Comparison of ENCODE assay signal across 8 mouse cellular contexts in the genomic region with DNA sequence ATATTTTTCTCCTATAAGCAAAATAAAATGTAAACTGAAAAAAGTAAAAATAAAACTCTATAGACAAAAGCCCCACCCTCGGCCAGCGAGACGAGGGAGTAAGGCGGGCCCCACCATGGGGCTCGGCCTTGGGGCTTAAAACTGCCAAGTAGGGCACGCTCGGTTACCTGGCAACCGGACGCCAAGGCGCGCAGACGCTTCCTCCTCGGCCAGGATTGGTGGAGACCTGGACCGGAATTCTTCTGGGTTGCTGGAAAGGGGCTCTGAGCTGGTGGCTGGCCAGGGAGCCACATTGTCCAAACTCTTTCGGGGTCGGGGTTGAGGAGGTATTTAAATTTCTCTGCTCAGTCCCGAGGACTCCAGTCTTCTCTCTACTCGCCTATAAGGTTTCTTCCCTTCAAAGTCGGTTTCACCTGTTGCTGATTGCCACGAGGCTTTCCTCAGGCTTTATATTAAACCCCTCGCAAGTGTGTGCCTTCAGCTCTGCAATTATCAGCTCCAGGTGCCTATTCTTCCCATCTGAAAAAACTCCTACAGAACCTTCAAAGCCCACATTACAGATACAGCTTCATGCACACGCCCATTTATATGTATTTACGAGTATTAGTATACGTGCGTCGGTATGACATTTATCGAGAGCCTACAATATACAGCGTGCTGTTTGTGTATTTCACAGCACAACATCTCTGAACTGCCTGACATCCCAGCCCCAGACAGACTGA. TPM values are rescaled to one million over a fixed set of nuclear protein-coding genes. Genes with fewer than 3 reads are reported as not detected.
A peak's percentile ranks its signal among the peaks of the same experiment; 100 is the strongest.
DNase-seq lines count a peak whose midpoint lies in the region; ATAC-seq lines count a peak whose summit lies in the region.

A gene (minus strand): TSS at position 137 of the 722 bp plus-strand sequence.

- no peaks in the 10 kb centered on the region for H3K9me3 ChIP-seq in hindbrain, embryonic 12.5 days (replicated peaks)
- H3K9me3 ChIP-seq in liver, embryonic 13.5 days (replicated peaks) = no peaks in the 10 kb centered on the region
- H3K9me3 ChIP-seq in neural tube, embryonic 12.5 days = no peaks in the 10 kb centered on the region

- H3K27ac ChIP-seq in hindbrain, embryonic 12.5 days = peak within 1 kb of the TSS; percentile 46; the same call in 1 of the 2 replicates
- H3K27ac ChIP-seq in liver, embryonic 13.5 days = no peak within 1 kb of the TSS
- H3K27ac ChIP-seq in neural tube, embryonic 12.5 days = no peak within 1 kb of the TSS

- 6% methylated on average over 28 of the region's 28 CpGs for WGBS in hindbrain, embryonic 12.5 days
- WGBS in liver, embryonic 13.5 days (ENCODE audit: insufficient replicate concordance) = 6% methylated on average over 28 of the region's 28 CpGs
- WGBS in neural tube, embryonic 12.5 days = 5% methylated on average over 28 of the region's 28 CpGs

- peaks cover 29% of the 10 kb centered on the region for H3K4me1 ChIP-seq in hindbrain, embryonic 12.5 days
- H3K4me1 ChIP-seq in liver, embryonic 13.5 days (replicated peaks) = no peaks in the 10 kb centered on the region
- H3K4me1 ChIP-seq in neural tube, embryonic 12.5 days = peaks cover 22% of the 10 kb centered on the region

- H3K4me2 ChIP-seq in hindbrain, embryonic 12.5 days (replicated peaks) = peak within 1 kb of the TSS; percentile 44
- peak within 1 kb of the TSS; percentile 44 for H3K4me2 ChIP-seq in liver, embryonic 13.5 days
- peak within 1 kb of the TSS; percentile 49 for H3K4me2 ChIP-seq in neural tube, embryonic 12.5 days (replicated peaks)

- 0 out of 2 replicates have a peak within 1 kb of the TSS, but pooled peaks have one; percentile 1 for H3K4me3 ChIP-seq in hindbrain, embryonic 12.5 days
- peak within 1 kb of the TSS; percentile 7; the same call in 1 of the 2 replicates for H3K4me3 ChIP-seq in liver, embryonic 13.5 days (replicated peaks)
- no peak within 1 kb of the TSS for H3K4me3 ChIP-seq in neural tube, embryonic 12.5 days

- H3K27me3 ChIP-seq in hindbrain, embryonic 12.5 days = no peaks in the 10 kb centered on the region; the same call in 1 of the 2 replicates
- H3K27me3 ChIP-seq in liver, embryonic 13.5 days = no peaks in the 10 kb centered on the region
- no peaks in the 10 kb centered on the region for H3K27me3 ChIP-seq in neural tube, embryonic 12.5 days (replicated peaks)

- peak; percentile 89 for DNase-seq in R1 (ENCODE audit: low read depth, low spot score)
- DNase-seq in embryo, embryonic 11 days = peak; percentile 92
- DNase-seq in liver, embryonic 13.5 days = peak; percentile 12
- no peak for DNase-seq in MN1 (ENCODE audit: low spot score)
- no peak for DNase-seq in cerebellum, adult 11 months
- DNase-seq in layer of hippocampus, adult 8-10 months (ENCODE audit: low spot score in 2 of 2) = no peak

- no peak within 1 kb of the TSS for H3K9ac ChIP-seq in hindbrain, embryonic 12.5 days
- H3K9ac ChIP-seq in liver, embryonic 13.5 days = no peak within 1 kb of the TSS
- H3K9ac ChIP-seq in neural tube, embryonic 12.5 days = no peak within 1 kb of the TSS

- ATAC-seq in hindbrain, embryonic 12.5 days (ENCODE audit: low FRiP score) = peak; percentile 64
- no peak for ATAC-seq in liver, embryonic 13.5 days (ENCODE audit: low read depth)
- peak; percentile 63; the same call in 1 of the 2 replicates for ATAC-seq in neural tube, embryonic 12.5 days (ENCODE audit: low FRiP score, low read depth)

- H3K36me3 ChIP-seq in hindbrain, embryonic 12.5 days = no peaks in the 10 kb centered on the region
- no peaks in the 10 kb centered on the region for H3K36me3 ChIP-seq in liver, embryonic 13.5 days
- no peaks in the 10 kb centered on the region for H3K36me3 ChIP-seq in neural tube, embryonic 12.5 days

RNA-seq across cellular contexts. Expression of the gene that starts here (rescaled TPM):
- polyA plus RNA-seq in hindbrain, embryonic 12.5 days (2016; fragmentation: Nextera tagmentation; extraction: Ambion mirVana) = 2.4 and 2.8 TPM in 2 replicates
- polyA plus RNA-seq in liver, embryonic 13.5 days (2015; fragmentation: Nextera tagmentation; extraction: Ambion mirVana) = 0.05 TPM in 1 of 2 replicates, not detected in the other
- polyA plus RNA-seq in neural tube, embryonic 12.5 days (2016; fragmentation: Nextera tagmentation; extraction: Ambion mirVana) = 0.89 TPM in 2 replicates
- under 1 TPM; 0.14 to 0.52 (median 0.38) TPM for total RNA-seq in layer of hippocampus, adult 8-10 months (2022)

Comparison
In these comparisons a context has a peak if more than half of its experiments do, and no peak if none do; other contexts are left out.
1. Peak in DNase-seq, H3K4me3 ChIP-seq and H3K4me2 ChIP-seq in liver, embryonic 13.5 days; RNA of the gene not detected or under 1 TPM.
2. Peak in ATAC-seq and H3K4me2 ChIP-seq in neural tube, embryonic 12.5 days; RNA of the gene not detected or under 1 TPM.
3. DNase-seq: peak in R1 (single experiment) and embryo, embryonic 11 days (single experiment); none in MN1 (single experiment), cerebellum, adult 11 months (single experiment) and layer of hippocampus, adult 8-10 months (0 of 2).
4. Peak in every context shown above with its lines, with median percentiles within 50 percentile points of each other: H3K4me2 ChIP-seq.